Mouse (Mus musculus): ENCODE data around the gene Slc25a22. TPM values are rescaled to one million over a fixed set of nuclear protein-coding genes. Genes with fewer than 3 reads are reported as not detected.

The Slc25a22 gene
- polyA plus RNA-seq, 1 experiment from 2014 or later: 49.6 TPM

- no peak for DNase-seq (ENCODE audit: extremely low spot score, low spot score)
- no peaks in the 10 kb centered on the region for H3K9me3 ChIP-seq
- peaks cover 48% of the 10 kb centered on the region for H3K36me3 ChIP-seq (replicated peaks)
- no peak overlapping the region for H3K4me3 ChIP-seq
- H3K27ac ChIP-seq: no peak overlapping the region
- peaks cover 18% of the 10 kb centered on the region for H3K4me1 ChIP-seq
- WGBS: 73% methylated on average over 1 of the region's 1 CpGs
- H3K27me3 ChIP-seq (ENCODE audit: poor library complexity, severe bottlenecking): 0 out of 2 replicates have a peak, but pooled peaks cover 6% of the 10 kb centered on the region
Measured at GRCm38 (mm10) chr7:141395348-141395747, 42.3 kb downstream of the Slc25a22 start.

GRCm38 (mm10) chr7:141394771-141395170 lies 42.9 kb downstream of the Slc25a22 start:
- Histone ChIP-seq H3K4me1 (peaks cover 18% of the 10 kb centered on the region), H3K27me3 (ENCODE audit: poor library complexity, severe bottlenecking) (0 out of 2 replicates have a peak, but pooled peaks cover 10% of the 10 kb centered on the region), H3K27ac (no peak overlapping the region), H3K36me3 (replicated peaks) (peaks cover 42% of the 10 kb centered on the region), H3K9me3 (no peaks in the 10 kb centered on the region), H3K4me3 (no peak overlapping the region)
- WGBS: 16% methylated on average over 6 of the region's 6 CpGs
- DNase-seq (ENCODE audit: extremely low spot score, low spot score): peak; percentile 79

- Histone ChIP-seq H3K27ac (no peak overlapping the region), H3K9me3 (no peaks in the 10 kb centered on the region), H3K4me1 (peaks cover 18% of the 10 kb centered on the region), H3K36me3 (replicated peaks) (peaks cover 36% of the 10 kb centered on the region), H3K4me3 (no peak overlapping the region), H3K27me3 (ENCODE audit: poor library complexity, severe bottlenecking) (0 out of 2 replicates have a peak, but pooled peaks cover 16% of the 10 kb centered on the region)
- no peak for DNase-seq (ENCODE audit: extremely low spot score, low spot score)
- 92% methylated on average over 7 of the region's 7 CpGs for WGBS
Measured at GRCm38 (mm10) chr7:141394158-141394557, 43.5 kb downstream of the Slc25a22 start.

- peaks cover 18% of the 10 kb centered on the region for H3K4me1 ChIP-seq
- H3K36me3 ChIP-seq (replicated peaks): peaks cover 22% of the 10 kb centered on the region
- H3K27me3 ChIP-seq (ENCODE audit: poor library complexity, severe bottlenecking): 0 out of 2 replicates have a peak, but pooled peaks cover 17% of the 10 kb centered on the region
- H3K4me3 ChIP-seq: peak overlapping the region; percentile 77
- WGBS: 25% methylated on average over 9 of the region's 9 CpGs
- DNase-seq (ENCODE audit: extremely low spot score, low spot score): no peak
- H3K9me3 ChIP-seq: no peaks in the 10 kb centered on the region
- H3K27ac ChIP-seq: peak overlapping the region; percentile 89
Measured at GRCm38 (mm10) chr7:141392552-141393222, 45.0 kb downstream of the Slc25a22 start.

GRCm38 (mm10) chr7:141391625-141392551 lies 45.8 kb downstream of the Slc25a22 start, which contains the start of gene Taldo1:
TSS of gene Taldo1 (plus strand) at chr7:141392199.
- Histone ChIP-seq H3K27me3 (ENCODE audit: poor library complexity, severe bottlenecking) (0 out of 2 replicates have a peak, but pooled peaks cover 17% of the 10 kb centered on the region), H3K27ac (peak within 1 kb of the TSS; percentile 89), H3K36me3 (replicated peaks) (peaks cover 15% of the 10 kb centered on the region), H3K4me1 (peaks cover 18% of the 10 kb centered on the region), H3K9me3 (no peaks in the 10 kb centered on the region), H3K4me3 (peak within 1 kb of the TSS; percentile 77)
- under 1% methylated on average over 57 of the region's 57 CpGs for WGBS
- peak; percentile 98 for DNase-seq (ENCODE audit: extremely low spot score, low spot score)

GRCm38 (mm10) chr7:141390326-141391259 lies 47.1 kb downstream of the Slc25a22 start:
- H3K27me3 ChIP-seq (ENCODE audit: poor library complexity, severe bottlenecking): 0 out of 2 replicates have a peak, but pooled peaks cover 17% of the 10 kb centered on the region
- H3K4me1 ChIP-seq: peaks cover 18% of the 10 kb centered on the region
- no peak for DNase-seq (ENCODE audit: extremely low spot score, low spot score)
- H3K4me3 ChIP-seq: 0 out of 2 replicates have a peak overlapping the region, but pooled peaks have one; percentile 10
- H3K27ac ChIP-seq: no peak overlapping the region
- 62% methylated on average over 9 of the region's 9 CpGs for WGBS
- H3K36me3 ChIP-seq (replicated peaks): peaks cover 2% of the 10 kb centered on the region
- no peaks in the 10 kb centered on the region for H3K9me3 ChIP-seq

GRCm38 (mm10) chr7:141388487-141389109 lies 49.1 kb downstream of the Slc25a22 start:
- no peaks in the 10 kb centered on the region for H3K36me3 ChIP-seq (replicated peaks)

GRCm38 (mm10) chr7:141387807-141388486 lies 49.7 kb downstream of the Slc25a22 start:
- no peaks in the 10 kb centered on the region for H3K9me3 ChIP-seq
- H3K27me3 ChIP-seq (ENCODE audit: poor library complexity, severe bottlenecking): 0 out of 2 replicates have a peak, but pooled peaks cover 20% of the 10 kb centered on the region
- no peak for DNase-seq (ENCODE audit: extremely low spot score, low spot score)
- peaks cover 12% of the 10 kb centered on the region for H3K4me1 ChIP-seq
- 61% methylated on average over 2 of the region's 2 CpGs for WGBS
- H3K27ac ChIP-seq: no peak overlapping the region
- H3K36me3 ChIP-seq (replicated peaks): no peaks in the 10 kb centered on the region
- no peak overlapping the region for H3K4me3 ChIP-seq

More at GRCm38 (mm10) chr7:141388487-141389109, 49.1 kb downstream of the Slc25a22 start:
- no peak overlapping the region for H3K4me3 ChIP-seq
- H3K27ac ChIP-seq: no peak overlapping the region
- H3K27me3 ChIP-seq (ENCODE audit: poor library complexity, severe bottlenecking): 0 out of 2 replicates have a peak, but pooled peaks cover 20% of the 10 kb centered on the region
- DNase-seq (ENCODE audit: extremely low spot score, low spot score): no peak
- peaks cover 16% of the 10 kb centered on the region for H3K4me1 ChIP-seq
- H3K9me3 ChIP-seq: no peaks in the 10 kb centered on the region
- WGBS: 76% methylated on average over 3 of the region's 3 CpGs

- no peaks in the 10 kb centered on the region for H3K36me3 ChIP-seq (replicated peaks)
- H3K9me3 ChIP-seq: no peaks in the 10 kb centered on the region
- no peak for DNase-seq (ENCODE audit: extremely low spot score, low spot score)
- no peak overlapping the region for H3K27ac ChIP-seq
- H3K27me3 ChIP-seq (ENCODE audit: poor library complexity, severe bottlenecking): peaks cover 8% of the 10 kb centered on the region; the same call in 1 of the 2 replicates
- H3K4me3 ChIP-seq: no peak overlapping the region
- no peaks in the 10 kb centered on the region for H3K4me1 ChIP-seq
- WGBS: 81% methylated on average over 4 of the region's 4 CpGs
Measured at GRCm38 (mm10) chr7:141381068-141381835, 56.4 kb downstream of the Slc25a22 start.
